Mouse (Mus musculus) C2C12 (cell line): ENCODE measurements around the gene Adss.
"Not testable (repeated sequence)": the region's sequence is repeated elsewhere in the genome, so short reads cannot be mapped to it uniquely, and the experiment has no call there.

Source experiments
- CEBPB ChIP-seq: IDR thresholded peaks from one replicate; pipeline ENCODE4 v1.6.1; 2011; ENCODE audit warnings: low read depth, mild to moderate bottlenecking, control low read depth, moderate library complexity
- CTCF ChIP-seq: IDR thresholded peaks from one replicate; pipeline ENCODE4 v1.5.1; 2011; ENCODE audit not compliant: control insufficient read depth, insufficient read depth, insufficient read length
- MAX ChIP-seq: IDR thresholded peaks from one replicate; pipeline ENCODE4 v1.6.1; 2011; ENCODE audit warnings: mild to moderate bottlenecking, control low read depth
- MYOD1 ChIP-seq: IDR thresholded peaks from one replicate; pipeline ENCODE4 v1.6.1; 2011; ENCODE audit warnings: low read depth; ENCODE audit not compliant: control insufficient read depth, insufficient read length

DNA sequence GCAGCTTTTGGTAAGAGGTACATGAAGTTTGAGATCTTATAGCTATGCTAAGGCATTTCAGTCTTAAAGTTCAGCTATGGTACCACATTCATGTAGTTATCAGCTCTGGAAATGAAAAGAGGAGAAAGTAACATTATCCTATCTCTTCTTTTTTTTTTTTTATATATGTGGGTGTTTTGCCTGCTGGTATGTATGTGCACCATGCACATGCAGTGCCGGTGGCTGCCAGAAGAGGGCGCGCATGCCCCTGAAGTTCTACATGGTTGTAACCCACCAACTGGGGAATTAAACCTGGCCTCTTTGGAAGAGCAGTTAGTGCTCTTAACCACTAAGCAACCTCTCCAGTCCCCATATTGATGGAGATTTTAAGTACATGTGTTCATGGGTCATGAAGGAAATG, 49.5 kb upstream of the Adss start:
- TF ChIP-seq CTCF, CEBPB, MYOD1, MAX: not testable (repeated sequence)
